Mouse (Mus musculus) bone marrow, adult 2 months (tissue): ENCODE measurements around the gene Igsf11.

ENCODE experiments used
- CTCF ChIP-seq: fragments of 200-500 bp; IDR thresholded peaks from 2 replicates; pipeline ENCODE4 v1.5.1; 2011; ENCODE audit warnings: low read length, control low read depth; ENCODE audit not compliant: control insufficient read depth, insufficient read depth
- POLR2A ChIP-seq: fragments of 200-500 bp; IDR thresholded peaks from 2 replicates; pipeline ENCODE4 v1.6.1; 2011; ENCODE audit warnings: low read depth, mild to moderate bottlenecking, control low read depth, low read length, borderline replicate concordance; ENCODE audit not compliant: control insufficient read depth

DNA sequence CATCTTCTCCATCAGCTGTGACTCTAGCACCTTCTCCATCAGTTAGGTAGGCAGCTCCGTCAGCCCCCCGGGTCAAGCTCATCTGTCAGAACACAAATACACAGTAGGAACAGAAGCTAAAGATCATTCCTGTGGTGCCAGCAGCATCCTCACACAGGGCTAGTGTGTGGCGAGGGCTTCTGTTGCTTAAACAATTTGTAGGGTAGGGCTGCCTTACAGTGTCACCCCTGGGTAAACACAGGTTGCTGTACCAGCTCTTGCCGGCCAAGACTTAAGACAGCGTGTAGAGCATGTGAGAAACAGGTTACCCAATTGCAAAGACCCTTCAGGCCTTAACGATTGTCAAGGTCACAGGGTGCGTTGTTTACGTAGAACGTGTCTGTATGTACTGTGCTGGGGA, 15.8 kb downstream of the Igsf11 start:
- no peak for TF ChIP-seq CTCF
- TF ChIP-seq POLR2A: no peak
